Mouse (Mus musculus) thymus, postnatal 14 days (tissue): ENCODE measurements around the gene Impg1.

Experiments
- DNase-seq: peaks from one replicate; pipeline ENCODE4 v3.0.0; 2021

The Impg1 gene

GRCm38 (mm10) chr9:80277157-80277556, 188.1 kb downstream of the Impg1 start:
- peak; percentile 12 for DNase-seq

DNA sequence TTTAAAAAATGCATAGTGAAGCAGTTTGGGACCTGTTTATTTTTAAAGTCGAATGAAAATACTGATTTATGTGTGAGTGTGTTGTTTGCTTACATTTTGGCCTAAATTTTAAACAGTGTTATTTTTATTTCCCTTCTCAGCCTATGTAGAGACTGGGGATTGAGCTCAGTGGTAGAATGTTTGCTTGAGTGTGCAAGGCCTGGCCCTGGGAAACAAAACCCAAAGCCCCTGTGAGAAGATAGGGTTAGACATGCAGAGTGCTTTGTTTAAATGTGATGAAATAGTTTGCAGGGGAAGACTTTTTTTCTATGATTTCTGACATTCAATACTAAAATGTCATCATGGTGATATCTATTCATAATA, 189.5 kb downstream of the Impg1 start:
- DNase-seq: no peak

- DNase-seq: no peak
Observed at GRCm38 (mm10) chr9:80275053-80275771, 190.1 kb downstream of the Impg1 start.

- DNase-seq: no peak
Observed at GRCm38 (mm10) chr9:80272951-80273350, 192.3 kb downstream of the Impg1 start.

GRCm38 (mm10) chr9:80269596-80269995, 195.7 kb downstream of the Impg1 start:
- DNase-seq: no peak

- DNase-seq: peak; percentile 78
Observed at GRCm38 (mm10) chr9:80266507-80266906, 198.8 kb downstream of the Impg1 start.

- DNase-seq: peak; percentile 51
Observed at GRCm38 (mm10) chr9:80266086-80266485, 199.2 kb downstream of the Impg1 start.
